8 mouse cellular contexts compared by ENCODE assay signal in the genomic region with DNA sequence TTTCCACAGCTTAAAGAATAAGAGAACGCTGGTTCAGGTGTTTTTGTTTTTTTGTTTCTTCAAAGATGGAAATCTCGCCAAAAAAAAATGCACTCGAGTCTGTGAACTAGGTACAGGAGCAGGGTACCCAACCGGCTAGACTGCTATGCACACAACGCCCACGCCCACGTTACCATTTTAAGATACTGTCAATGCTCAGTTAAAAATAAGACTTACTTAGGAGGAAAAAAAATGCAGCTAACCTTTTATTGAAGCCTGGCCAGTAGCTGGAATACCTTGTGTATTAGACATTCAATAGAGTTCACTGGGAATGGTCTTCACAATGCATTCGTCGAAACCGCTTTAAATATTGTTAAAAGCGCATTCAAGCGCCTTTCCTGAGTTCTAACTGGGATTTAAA. TPM values are rescaled to one million over a fixed set of nuclear protein-coding genes. Genes with fewer than 3 reads are reported as not detected.
DNase-seq lines count a peak whose midpoint lies in the region; ATAC-seq and TF ChIP-seq lines count a peak whose summit lies in the region.

No protein-coding gene starts in this region.

- H3K36me3 ChIP-seq in stomach, embryonic 14.5 days (ENCODE audit: control insufficient read depth, insufficient read depth, low read length), result no peaks in the 10 kb centered on the region
- H3K36me3 ChIP-seq in stomach, postnatal 0 days (ENCODE audit: control insufficient read depth, insufficient read depth, low read length), result no peaks in the 10 kb centered on the region
- peaks cover 35% of the 10 kb centered on the region for H3K36me3 ChIP-seq in limb, embryonic 13.5 days

- no peaks in the 10 kb centered on the region for H3K27me3 ChIP-seq in stomach, embryonic 14.5 days (ENCODE audit: control insufficient read depth, insufficient read depth, low read length)
- H3K27me3 ChIP-seq in stomach, postnatal 0 days (ENCODE audit: control insufficient read depth, insufficient read depth, low read length), result no peaks in the 10 kb centered on the region
- no peaks in the 10 kb centered on the region for H3K27me3 ChIP-seq in limb, embryonic 13.5 days

- H3K27ac ChIP-seq in gastrocnemius, adult 2 months, result no peak overlapping the region
- no peak overlapping the region for H3K27ac ChIP-seq in stomach, embryonic 14.5 days (ENCODE audit: low read length)
- H3K27ac ChIP-seq in stomach, postnatal 0 days (replicated peaks), result no peak overlapping the region
- H3K27ac ChIP-seq in limb, embryonic 13.5 days, result peak overlapping the region; percentile 94; the same call in 1 of the 2 replicates

- no peak for TF ChIP-seq CTCF in gastrocnemius, adult 2 months (IDR thresholded peaks at IDR 0.05)
- TF ChIP-seq CTCF in stomach, postnatal 0 days (IDR thresholded peaks at IDR 0.05; ENCODE audit: low read depth), result no peak

- no peaks in the 10 kb centered on the region for H3K9me3 ChIP-seq in stomach, embryonic 14.5 days (ENCODE audit: control insufficient read depth, low read depth, low read length)
- no peaks in the 10 kb centered on the region for H3K9me3 ChIP-seq in stomach, postnatal 0 days (ENCODE audit: control insufficient read depth, low read length)
- no peaks in the 10 kb centered on the region for H3K9me3 ChIP-seq in limb, embryonic 13.5 days

- DNase-seq in gastrocnemius, adult 2 months, result no peak
- no peak for DNase-seq in gastrocnemius, postnatal 25 days
- no peak for DNase-seq in stomach, postnatal 0 days (ENCODE audit: low spot score)
- no peak for DNase-seq in B cell, adult 2 months
- no peak for DNase-seq in spleen, postnatal 10 days (ENCODE audit: low spot score in 2 of 2)
- DNase-seq in T-cell, adult 2 months (ENCODE audit: low spot score), result no peak

- no peak for ATAC-seq in stomach, embryonic 14.5 days (ENCODE audit: insufficient number of reproducible peaks, insufficient read depth, low FRiP score, low read depth)
- no peak for ATAC-seq in stomach, postnatal 0 days (ENCODE audit: low FRiP score, low TSS enrichment)
- ATAC-seq in limb, embryonic 13.5 days (ENCODE audit: low FRiP score, low read depth), result no peak

- 7% methylated on average over 12 of the region's 12 CpGs for WGBS in stomach, embryonic 14.5 days
- 32% methylated on average over 12 of the region's 12 CpGs for WGBS in stomach, postnatal 0 days
- 2% methylated on average over 12 of the region's 12 CpGs for WGBS in limb, embryonic 13.5 days

- peaks cover 9% of the 10 kb centered on the region for H3K4me1 ChIP-seq in stomach, embryonic 14.5 days (ENCODE audit: control insufficient read depth, insufficient read depth, low read length)
- H3K4me1 ChIP-seq in stomach, postnatal 0 days (replicated peaks; ENCODE audit: control insufficient read depth, insufficient read depth), result no peaks in the 10 kb centered on the region; the same call in 1 of the 2 replicates
- peaks cover 20% of the 10 kb centered on the region for H3K4me1 ChIP-seq in limb, embryonic 13.5 days

- H3K4me2 ChIP-seq in stomach, embryonic 14.5 days (replicated peaks; ENCODE audit: low read depth, low read length), result peak overlapping the region; percentile 67
- H3K4me2 ChIP-seq in stomach, postnatal 0 days (replicated peaks; ENCODE audit: low read depth), result no peak overlapping the region
- peak overlapping the region; percentile 72 for H3K4me2 ChIP-seq in limb, embryonic 13.5 days (replicated peaks)

- peak overlapping the region; percentile 67; the same call in 1 of the 2 replicates for H3K4me3 ChIP-seq in gastrocnemius, adult 2 months
- peak overlapping the region; percentile 97 for H3K4me3 ChIP-seq in stomach, embryonic 14.5 days (ENCODE audit: low read depth, low read length)
- H3K4me3 ChIP-seq in stomach, postnatal 0 days (ENCODE audit: low read depth, low read length), result no peak overlapping the region; the same call in 1 of the 2 replicates
- peak overlapping the region; percentile 91 for H3K4me3 ChIP-seq in limb, embryonic 13.5 days

- 0 out of 2 replicates have a peak overlapping the region, but pooled peaks have one; percentile 2 for H3K9ac ChIP-seq in stomach, embryonic 14.5 days (replicated peaks; ENCODE audit: low read depth, low read length)
- H3K9ac ChIP-seq in stomach, postnatal 0 days (ENCODE audit: low read length), result no peak overlapping the region
- peak overlapping the region; percentile 100 for H3K9ac ChIP-seq in limb, embryonic 13.5 days

- intact Hi-C loops in gastrocnemius, adult 2 months (cut with DNase I), result no loop called here

- no peak for TF ChIP-seq EP300 in stomach, postnatal 0 days (optimal IDR thresholded peaks at IDR 0.05)

RNA-seq across cellular contexts. Expression of a gene that starts 4.3 kb away (rescaled TPM):
- under 1 TPM; 0.05 to 0.11 TPM for total RNA-seq in gastrocnemius, adult 2 months (2021)
- under 1 TPM; 0.28 to 0.35 TPM for total RNA-seq in gastrocnemius, postnatal 25 days (2021)
- 68.5 and 73.8 TPM in 2 replicates for polyA plus RNA-seq in stomach, embryonic 14.5 days (2014; fragmentation: Nextera tagmentation; extraction: Ambion mirVana)
- 3.3 and 3.4 TPM in 2 replicates for polyA plus RNA-seq in stomach, postnatal 0 days (2015; fragmentation: Nextera tagmentation; extraction: Ambion mirVana)
- 213 and 220 TPM in 2 replicates for polyA plus RNA-seq in limb, embryonic 13.5 days (2015; fragmentation: Nextera tagmentation; extraction: Ambion mirVana)

Comparison
In these comparisons a context has a peak if more than half of its experiments do, and no peak if none do; other contexts are left out.
1. RNA of a gene that starts 4.3 kb away (polyA plus RNA-seq): 213 to 220 TPM in limb, embryonic 13.5 days and 68.5 to 73.8 TPM in stomach, embryonic 14.5 days; 3.3 to 3.4 TPM in stomach, postnatal 0 days; every median in the first group is over 10 times any median in the second.